Mouse (Mus musculus): ENCODE data around the gene Bves.

GRCm38 (mm10) chr10:45335434-45336422, at the start of gene Bves:
- TF ChIP-seq CTCF (IDR thresholded peaks at IDR 0.05; ENCODE audit: low read depth, low read length) (no peak), TAL1 (conservative IDR thresholded peaks at IDR 0.05; ENCODE audit: low read depth, low read length) (no peak), GATA1 (IDR thresholded peaks at IDR 0.05; ENCODE audit: borderline replicate concordance, low read length) (no peak), POLR2AphosphoS5 (IDR thresholded peaks at IDR 0.05; ENCODE audit: insufficient replicate concordance, low read depth, low read length) (no peak)

Data from G1E (cell line).